Mouse (Mus musculus) telencephalon, adult 2 months (tissue): ENCODE data around the gene Samd4.
A peak's percentile ranks its signal among the peaks of the same experiment; 100 is the strongest.

Source experiments
- DNase-seq: peaks from one replicate; pipeline ENCODE4 v3.0.0-alpha.2; 2011; ENCODE audit warnings: low read depth, low spot score

Samd4 gene

GRCm38 (mm10) chr14:46999321-47000025 lies 116.8 kb downstream of the Samd4 start:
- DNase-seq: no peak

GRCm38 (mm10) chr14:47000096-47000736 lies 117.6 kb downstream of the Samd4 start:
- no peak for DNase-seq

- DNase-seq: no peak
Measured at GRCm38 (mm10) chr14:47000786-47001761, 118.4 kb downstream of the Samd4 start.

GRCm38 (mm10) chr14:47004161-47004560 lies 121.5 kb downstream of the Samd4 start:
- DNase-seq: no peak

GRCm38 (mm10) chr14:47011171-47012139 lies 128.8 kb downstream of the Samd4 start:
- peak; percentile 58 for DNase-seq

- no peak for DNase-seq
Measured at GRCm38 (mm10) chr14:47015618-47016017, 133.0 kb downstream of the Samd4 start.

GRCm38 (mm10) chr14:47017658-47018057 lies 135.0 kb downstream of the Samd4 start:
- DNase-seq: no peak

- DNase-seq: no peak
Measured at GRCm38 (mm10) chr14:47020886-47021285, 138.2 kb downstream of the Samd4 start.

- no peak for DNase-seq
Measured at GRCm38 (mm10) chr14:47023529-47023928, 140.9 kb downstream of the Samd4 start.

GRCm38 (mm10) chr14:47027431-47028118 lies 144.9 kb downstream of the Samd4 start:
- DNase-seq: no peak

- DNase-seq: no peak
Measured at GRCm38 (mm10) chr14:47031542-47031941, 148.9 kb downstream of the Samd4 start.

- no peak for DNase-seq
Measured at GRCm38 (mm10) chr14:47032140-47032539, 149.5 kb downstream of the Samd4 start.

GRCm38 (mm10) chr14:47033423-47033822 lies 150.8 kb downstream of the Samd4 start:
- no peak for DNase-seq

GRCm38 (mm10) chr14:47041699-47042098 lies 159.0 kb downstream of the Samd4 start:
- DNase-seq: no peak

GRCm38 (mm10) chr14:47049051-47049450 lies 166.4 kb downstream of the Samd4 start:
- DNase-seq: peak; percentile 45

- DNase-seq: no peak
Measured at GRCm38 (mm10) chr14:47051743-47052610, 169.3 kb downstream of the Samd4 start.

- no peak for DNase-seq
Measured at GRCm38 (mm10) chr14:47053101-47053500, 170.4 kb downstream of the Samd4 start.

- no peak for DNase-seq
Measured at GRCm38 (mm10) chr14:47053824-47054223, 171.2 kb downstream of the Samd4 start.

GRCm38 (mm10) chr14:47058969-47059368 lies 176.3 kb downstream of the Samd4 start:
- no peak for DNase-seq
